Mouse (Mus musculus): ENCODE results near the gene 1300017J02Rik.

DNA sequence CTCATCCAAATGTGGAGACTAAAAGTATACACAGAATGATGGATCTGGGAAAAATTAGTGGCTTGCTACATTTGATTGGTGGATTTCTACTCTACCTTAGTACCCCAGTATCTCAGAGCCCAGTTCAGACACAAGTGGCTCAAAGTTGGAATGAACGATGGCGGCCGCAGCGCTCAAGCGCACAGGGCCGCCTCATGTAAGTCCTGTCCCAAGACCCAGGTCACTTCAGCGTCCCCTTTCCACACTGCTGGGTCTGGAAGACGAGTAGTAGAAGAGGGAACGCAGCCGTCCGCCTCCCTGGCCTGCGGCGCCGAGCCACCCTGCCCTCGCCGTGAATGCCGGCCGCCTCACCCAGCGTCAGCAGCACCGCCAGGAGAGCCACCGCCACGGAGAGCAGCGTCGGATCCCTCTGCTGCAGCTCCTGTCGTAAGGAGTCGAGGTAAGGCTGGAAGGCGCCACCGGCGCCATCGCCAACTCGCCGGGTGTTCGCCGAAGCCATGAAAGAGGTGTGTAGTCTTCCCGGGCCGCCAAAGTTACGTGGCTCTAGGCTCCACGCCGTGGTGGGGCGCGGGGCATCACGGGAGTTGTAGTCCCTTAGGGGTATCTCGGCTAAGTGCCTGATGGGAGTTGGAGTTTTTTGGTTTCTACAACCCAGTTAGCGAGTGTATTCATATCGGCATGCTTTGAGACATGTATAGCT, 103.2 kb downstream of the 1300017J02Rik start, which contains the start of gene Srprb:
- peak; percentile 87 for TF ChIP-seq POLR2A (IDR thresholded peaks at IDR 0.05; ENCODE audit: control insufficient read depth, low read depth, low read length)
- no peak for TF ChIP-seq CTCF (IDR thresholded peaks at IDR 0.05; ENCODE audit: control insufficient read depth, insufficient read depth, insufficient replicate concordance, low read depth, low read length)

Data from testis, adult 2 months (tissue).